ENCODE assay signal across 21 mouse cellular contexts in the genomic region with DNA sequence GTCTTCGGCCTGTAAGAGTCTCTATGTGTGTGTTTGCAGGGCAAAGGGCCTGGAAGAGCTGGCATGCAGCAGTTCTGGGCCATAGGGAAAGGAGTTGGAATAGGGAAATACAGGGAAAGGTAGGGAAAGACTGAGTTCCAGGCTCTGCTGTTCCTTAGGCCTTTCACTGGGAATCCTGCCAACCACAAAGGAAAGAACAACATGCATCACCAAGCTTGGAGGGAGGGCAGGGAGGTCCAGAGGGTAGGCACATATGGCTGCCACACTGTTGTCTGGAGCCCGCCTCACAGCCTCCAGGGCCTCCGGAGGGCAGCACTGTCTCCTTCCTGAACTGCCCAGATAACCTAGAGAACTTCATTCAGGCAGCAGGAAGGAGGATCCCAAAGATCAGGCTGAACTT. TPM values are rescaled to one million over a fixed set of nuclear protein-coding genes. Genes with fewer than 3 reads are reported as not detected.
DNase-seq lines count a peak whose midpoint lies in the region; TF ChIP-seq lines count a peak whose summit lies in the region.
"Had no signal": no experiment of that assay in that cellular context is flagged by ENCODE, and none has a peak within 500 bp of the region (broad histone marks: within the 10 kb centered on the region; RNA-seq: fewer than 3 reads in every experiment).

No protein-coding gene starts in this region.

- DNase-seq in layer of hippocampus, adult 2 months (ENCODE audit: low spot score in 2 of 2) = no peak
- DNase-seq in layer of hippocampus, adult 8-10 months (ENCODE audit: low spot score in 2 of 2) = no peak
- DNase-seq in brain, adult 2 months (ENCODE audit: low read depth, low spot score) = peak; percentile 86
- DNase-seq in cerebellum, adult 18-20 months = peak; percentile 58 to 75
- DNase-seq in cerebellum, postnatal 36 days = peak; percentile 53 to 55
- no peak for DNase-seq in frontal cortex, adult 2 months (ENCODE audit: extremely low spot score in 1 of 2, low spot score in 1 of 2)
- no peak for DNase-seq in kidney, postnatal 14 days
- DNase-seq: forebrain, postnatal 0 days; gastrocnemius, adult 2 months; heart, postnatal 36 days; lung, postnatal 14 days had no signal

- H3K4me3 ChIP-seq in layer of hippocampus, adult 2 months = no peak overlapping the region
- H3K4me3 ChIP-seq: gastrocnemius, adult 2 months; heart, embryonic 13.5 days; left cerebral cortex, adult 2 months; liver, embryonic 15.5 days; midbrain, embryonic 10.5 days had no signal

- H3K27ac ChIP-seq in layer of hippocampus, adult 2 months = peak overlapping the region; percentile 67
- H3K27ac ChIP-seq: gastrocnemius, adult 2 months; heart, embryonic 13.5 days; left cerebral cortex, adult 2 months; liver, embryonic 15.5 days; midbrain, embryonic 10.5 days had no signal

- no peak for TF ChIP-seq CTCF in layer of hippocampus, adult 2 months (conservative IDR thresholded peaks at IDR 0.05)

RNA-seq across cellular contexts. Expression of a gene that starts 13.4 kb away (rescaled TPM):
- total RNA-seq in layer of hippocampus, adult 2 months (2021) = 10 to 100 TPM; 25.3 to 25.7 TPM
- total RNA-seq in layer of hippocampus, adult 8-10 months (2022) = 10 to 100 TPM; 22.9 to 26.5 (median 24.9) TPM
- 25.0 and 26.2 TPM in 2 replicates for polyA plus RNA-seq in frontal cortex, adult 2 months (2012; rRNA removed)

RNA-seq across cellular contexts. Expression of a gene that starts 15.9 kb away (rescaled TPM):
- total RNA-seq in layer of hippocampus, adult 2 months (2021) = not detected
- total RNA-seq in layer of hippocampus, adult 8-10 months (2022) = under 1 TPM in 3 of 4 experiments, not detected in 1; 0.27 to 0.53 (median 0.31) TPM
- 0.13 and 0.22 TPM in 2 replicates for polyA plus RNA-seq in frontal cortex, adult 2 months (2012; rRNA removed)
- total RNA-seq: common myeloid progenitor, adult 5-6 weeks; forebrain, postnatal 0 days; G1E; gastrocnemius, adult 2 months; granulocyte monocyte progenitor cell, adult 5-6 weeks; heart, postnatal 36 days; neutrophil, adult 5-6 weeks had no signal
- polyA plus RNA-seq: CD4-positive, CD25-positive, alpha-beta regulatory T cell, adult 4 months; forebrain, postnatal 0 days; G1E; kidney, embryonic 16.5 days; liver, embryonic 15.5 days had no signal

Comparison
In these comparisons a context has a peak if more than half of its experiments do, and no peak if none do; other contexts are left out.
1. DNase-seq: peak in brain, adult 2 months (single experiment), cerebellum, adult 18-20 months (2 of 2) and cerebellum, postnatal 36 days (2 of 2); none in layer of hippocampus, adult 2 months (0 of 2), layer of hippocampus, adult 8-10 months (0 of 2), frontal cortex, adult 2 months (0 of 2) and kidney, postnatal 14 days (single experiment).